Mouse (Mus musculus) stomach, adult 2 months (tissue): Measurements from ENCODE around the gene Olfr172. TPM values are rescaled to one million over a fixed set of nuclear protein-coding genes. Genes with fewer than 3 reads are reported as not detected.

Source experiments
- polyA plus RNA-seq: library from polyadenylated mRNA; depleted of rRNA; stranded (reverse); fragments of >200 nt; gene quantifications from 2 replicates; pipeline ENCODE4 v1.2.3, GENCODE M21; 2012; rRNA removed

The Olfr172 gene
- not detected in 2 replicates for polyA plus RNA-seq

DNA sequence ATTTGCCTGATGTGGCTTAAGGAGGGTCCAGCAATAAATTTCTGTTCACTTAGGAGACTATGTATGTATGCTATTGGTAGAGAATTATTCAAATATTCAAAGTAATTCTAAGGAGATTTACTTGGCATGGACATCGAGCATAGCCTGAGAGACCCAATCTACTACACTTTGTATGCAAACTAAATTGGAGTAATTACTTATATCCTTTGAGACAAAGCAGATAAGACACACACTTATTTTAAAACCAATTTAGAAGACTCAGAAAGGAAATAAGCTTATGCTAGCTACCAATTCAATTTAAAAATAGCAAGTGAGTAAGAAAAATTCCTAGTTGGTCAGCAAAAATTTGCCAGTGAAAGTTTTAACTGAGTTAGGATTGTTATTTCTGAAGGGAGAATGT lies at the start of gene Olfr172:
Gene Olfr172, minus strand, starts transcription at position 101 of the 400 bp plus-strand sequence.

DNA sequence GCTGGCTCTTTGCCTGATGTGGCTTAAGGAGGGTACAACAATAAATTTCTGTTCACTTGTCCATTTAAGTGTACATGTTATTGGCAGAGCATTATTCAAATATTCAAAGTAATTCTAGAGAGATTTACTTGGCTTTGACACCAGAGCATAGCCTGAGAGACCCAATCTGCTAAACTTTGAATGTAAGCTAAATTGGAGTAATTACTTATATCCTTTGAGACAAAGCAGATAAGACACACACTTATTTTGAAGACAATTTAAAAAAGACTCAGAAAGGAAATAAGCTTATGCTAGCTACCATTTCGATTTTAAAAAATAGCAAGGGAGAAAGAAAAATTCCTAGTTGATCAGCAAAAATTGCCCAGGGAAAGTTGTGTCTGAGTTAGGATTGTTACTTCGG lies 37.2 kb upstream of the Olfr172 start, which contains the start of gene Olfr173:
Gene Olfr173, minus strand, starts transcription at position 101 of the 400 bp plus-strand sequence.

DNA sequence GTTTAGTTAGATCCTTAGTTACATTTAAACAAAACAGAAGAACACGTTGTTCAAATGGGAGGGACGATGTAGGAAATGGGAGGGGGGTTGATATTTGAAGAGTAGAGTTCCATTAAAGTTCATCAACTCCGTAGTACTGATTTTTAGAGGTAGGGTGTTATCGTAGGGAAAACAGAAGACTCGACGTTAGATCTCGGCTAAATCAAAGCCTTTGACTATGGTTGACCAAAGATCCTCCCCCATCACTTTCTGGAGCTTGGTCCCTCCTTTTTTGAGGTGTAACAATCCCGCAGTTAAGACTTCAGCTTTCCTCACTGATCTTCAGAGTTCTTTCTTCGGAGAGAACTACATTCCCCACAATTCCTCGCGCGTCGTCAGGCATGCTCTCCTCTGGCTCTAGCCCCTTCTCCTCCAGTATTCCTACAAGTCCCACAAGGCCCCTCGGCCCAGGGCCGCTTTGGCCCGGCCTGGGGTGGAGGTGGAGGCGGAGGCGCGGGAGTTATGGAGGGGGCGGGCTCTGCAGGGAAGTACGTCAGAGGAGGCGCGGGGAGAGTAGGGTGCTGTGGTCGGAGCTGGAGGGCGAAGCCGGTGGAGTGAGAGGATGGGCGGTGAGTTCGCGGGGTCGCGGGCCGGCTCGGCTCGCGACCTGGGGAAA lies 35.4 kb downstream of the Olfr172 start, which contains the start of gene Cldnd1:
Gene Cldnd1, plus strand, starts transcription at position 434 of the 655 bp plus-strand sequence.

DNA sequence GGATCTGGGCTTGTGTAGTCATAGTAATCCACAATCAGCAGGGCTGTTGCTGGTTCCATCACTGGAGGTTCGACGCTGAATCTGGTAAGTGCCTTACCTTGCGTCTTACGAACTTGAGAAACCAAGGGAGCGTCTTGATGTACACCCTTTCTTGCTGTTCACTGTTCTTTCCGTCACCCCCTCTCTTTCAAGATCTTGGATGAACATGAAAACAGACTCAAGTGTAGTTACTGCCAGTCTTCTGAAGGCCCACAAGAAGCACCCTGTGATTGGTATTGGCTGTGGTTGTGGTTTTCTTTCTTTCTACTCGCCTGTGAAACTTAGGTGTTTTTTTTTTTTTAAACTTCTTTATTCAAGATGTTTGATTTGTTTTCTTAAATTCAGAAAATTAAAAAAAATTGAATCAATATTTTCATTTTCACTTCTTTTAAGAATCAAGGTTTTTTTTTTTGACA lies 44.3 kb downstream of the Olfr172 start, which contains the start of gene Gpr15:
Gene Gpr15, minus strand, starts transcription at position 405 of the 455 bp plus-strand sequence.

Other genes starting within 250 kb of the Olfr172 start
- gene St3gal6, start 238.9 kb downstream of the Olfr172 start, polyA plus RNA-seq: 6.1 and 7.8 TPM in 2 replicates
- gene Gm813, start 146.2 kb downstream of the Olfr172 start, polyA plus RNA-seq: not detected in 2 replicates
- gene E330017A01Rik, start 124.4 kb downstream of the Olfr172 start, polyA plus RNA-seq: not detected in 2 replicates
- 16.5 and 18.2 TPM in 2 replicates for gene Cpox, start 92.9 kb downstream of the Olfr172 start, polyA plus RNA-seq
- not detected in 2 replicates for gene Gpr15, start 44.1 kb downstream of the Olfr172 start, polyA plus RNA-seq
- 35.9 and 41.6 TPM in 2 replicates for gene Cldnd1, start 35.3 kb downstream of the Olfr172 start, polyA plus RNA-seq
- not detected in 2 replicates for gene Olfr173, start 37.1 kb upstream of the Olfr172 start, polyA plus RNA-seq
- gene Olfr175-ps1, start 63.6 kb upstream of the Olfr172 start, polyA plus RNA-seq: not detected in 2 replicates
- gene Olfr177, start 111.6 kb upstream of the Olfr172 start, polyA plus RNA-seq: not detected in 2 replicates
- not detected in 2 replicates for gene Olfr178, start 128.9 kb upstream of the Olfr172 start, polyA plus RNA-seq
- gene Olfr181, start 165.6 kb upstream of the Olfr172 start, polyA plus RNA-seq: not detected in 2 replicates
- gene Olfr180, start 166.2 kb upstream of the Olfr172 start, polyA plus RNA-seq: not detected in 2 replicates
- not detected in 2 replicates for gene Olfr183, start 232.2 kb upstream of the Olfr172 start, polyA plus RNA-seq